Mouse (Mus musculus) liver, postnatal 0 days (tissue): ENCODE data around the gene Fzr1. TPM values are rescaled to one million over a fixed set of nuclear protein-coding genes. Genes with fewer than 3 reads are reported as not detected.
A peak's percentile ranks its signal among the peaks of the same experiment; 100 is the strongest.

Source experiments
- ATAC-seq: fragments of 200-750 bp; cut with Nextera tagmentation; 2 replicates; pipeline ENCODE4 v1.8.0; 2017; ENCODE audit warnings: mild to moderate bottlenecking, moderate library complexity
- DNase-seq: peaks from one replicate; pipeline ENCODE4 v3.0.0-alpha.2; 2016
- H3K27ac ChIP-seq: fragments of 300-500 bp; sonication (generic); 2 replicates; pipeline ENCODE4 v1.5.1; 2014; ENCODE audit warnings: antibody characterized with exemption, moderate library complexity, mild to moderate bottlenecking, low read depth
- H3K27me3 ChIP-seq: fragments of 300-500 bp; sonication (generic); 2 replicates; pipeline ENCODE4 v1.6.1; 2014; ENCODE audit warnings: low read length, control low read depth, mixed read lengths; ENCODE audit not compliant: insufficient read depth
- H3K36me3 ChIP-seq: fragments of 300-500 bp; sonication (generic); replicated peaks from 2 replicates; pipeline ENCODE4 v1.6.1; 2014; ENCODE audit warnings: mild to moderate bottlenecking, control low read depth, low read length, moderate library complexity, mixed read lengths; ENCODE audit not compliant: insufficient read depth
- H3K4me1 ChIP-seq: fragments of 300-500 bp; sonication (generic); 2 replicates; pipeline ENCODE4 v1.6.1; 2014; ENCODE audit warnings: antibody characterized with exemption, mild to moderate bottlenecking, control low read depth; ENCODE audit not compliant: insufficient read depth
- H3K4me2 ChIP-seq: fragments of 300-500 bp; sonication (generic); 2 replicates; pipeline ENCODE4 v1.6.1; 2014; ENCODE audit warnings: low read depth, mild to moderate bottlenecking, low read length, moderate library complexity, mixed read lengths
- H3K4me3 ChIP-seq: fragments of 300-500 bp; sonication (generic); 2 replicates; pipeline ENCODE4 v1.5.1; 2014; ENCODE audit warnings: low read depth, low read length
- H3K9ac ChIP-seq: fragments of 300-500 bp; sonication (generic); replicated peaks from 2 replicates; pipeline ENCODE4 v1.6.1; 2014; ENCODE audit warnings: mild to moderate bottlenecking, moderate library complexity
- H3K9me3 ChIP-seq: fragments of 300-500 bp; sonication (generic); 2 replicates; pipeline ENCODE4 v1.6.1; 2016; ENCODE audit warnings: mild to moderate bottlenecking, control low read depth, low read length, mixed read lengths
- CTCF ChIP-seq: sonication (generic); IDR thresholded peaks from 2 replicates; pipeline ENCODE4 v1.5.1; 2016; ENCODE audit warnings: antibody characterized with exemption, low read depth
- EP300 ChIP-seq: IDR thresholded peaks from 2 replicates; pipeline ENCODE4 v1.6.1; 2016; ENCODE audit warnings: antibody characterized with exemption, low read depth, mild to moderate bottlenecking
- WGBS: fragments of 180-500 bp; shearing (Covaris S2); extraction: QIAGEN DNeasy Blood & Tissue Kit; methylation state at CpG from one replicate; pipeline ENCODE4 v1.1.7; 2014; ENCODE audit not compliant: insufficient replicate concordance; 5-methylcytosine and 5-hydroxymethylcytosine counted together
- polyA plus RNA-seq: library from polyadenylated mRNA; unstranded; fragments of >200 nt; fragmentation: Nextera tagmentation; extraction: Ambion mirVana; gene quantifications from 2 replicates; pipeline ENCODE4 v1.2.1, GENCODE M21; 2015

The Fzr1 gene
- polyA plus RNA-seq, 1 experiment from 2014 or later = 69.7 TPM

DNA sequence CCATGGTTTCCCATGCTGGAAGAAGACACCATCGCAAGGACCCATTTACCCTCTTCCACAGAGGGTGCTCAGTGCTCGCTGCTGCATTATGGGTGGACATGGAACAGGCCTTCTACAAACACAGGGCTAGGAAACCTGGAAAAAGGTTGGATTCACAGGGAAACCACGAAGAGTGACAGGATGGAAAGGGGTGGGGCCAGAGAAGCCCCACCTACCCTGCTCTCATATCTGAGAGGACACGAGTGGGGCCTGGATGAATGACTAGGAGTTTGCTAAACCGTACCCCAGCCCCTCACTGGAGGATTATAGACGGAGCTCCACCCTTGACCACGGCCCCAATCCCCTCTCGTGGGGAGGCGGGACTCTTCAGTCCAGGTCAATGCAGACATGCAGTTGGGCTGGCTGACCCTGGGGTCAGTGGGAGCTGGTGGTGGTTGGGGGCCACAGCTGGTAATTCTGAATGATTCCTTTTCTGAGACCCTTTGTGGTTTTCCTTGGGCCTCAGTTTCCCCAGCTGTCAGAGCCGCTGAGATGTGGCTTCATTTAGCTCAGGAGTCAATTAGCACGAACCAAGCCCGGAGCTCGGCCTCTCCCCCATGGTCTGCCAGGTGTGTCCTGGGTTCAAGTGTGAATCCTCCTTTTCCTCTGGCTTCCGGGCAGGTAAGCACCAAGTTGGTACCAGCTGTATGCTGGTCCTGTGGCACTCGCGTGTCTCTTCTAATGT lies 34.4 kb upstream of the Fzr1 start:
- ATAC-seq = no peak
- WGBS = 66% methylated on average over 16 of the region's 16 CpGs
- no peaks in the 10 kb centered on the region for H3K9me3 ChIP-seq
- H3K4me3 ChIP-seq = no peak overlapping the region
- DNase-seq = no peak
- no peak overlapping the region for H3K9ac ChIP-seq
- H3K4me1 ChIP-seq = peaks cover 81% of the 10 kb centered on the region
- H3K27me3 ChIP-seq = peaks cover 4% of the 10 kb centered on the region; the same call in 1 of the 2 replicates
- H3K36me3 ChIP-seq = no peaks in the 10 kb centered on the region; the same call in 1 of the 2 replicates
- peak overlapping the region; percentile 70 for H3K27ac ChIP-seq
- H3K4me2 ChIP-seq = no peak overlapping the region
- TF ChIP-seq EP300 (no peak), CTCF (no peak)

DNA sequence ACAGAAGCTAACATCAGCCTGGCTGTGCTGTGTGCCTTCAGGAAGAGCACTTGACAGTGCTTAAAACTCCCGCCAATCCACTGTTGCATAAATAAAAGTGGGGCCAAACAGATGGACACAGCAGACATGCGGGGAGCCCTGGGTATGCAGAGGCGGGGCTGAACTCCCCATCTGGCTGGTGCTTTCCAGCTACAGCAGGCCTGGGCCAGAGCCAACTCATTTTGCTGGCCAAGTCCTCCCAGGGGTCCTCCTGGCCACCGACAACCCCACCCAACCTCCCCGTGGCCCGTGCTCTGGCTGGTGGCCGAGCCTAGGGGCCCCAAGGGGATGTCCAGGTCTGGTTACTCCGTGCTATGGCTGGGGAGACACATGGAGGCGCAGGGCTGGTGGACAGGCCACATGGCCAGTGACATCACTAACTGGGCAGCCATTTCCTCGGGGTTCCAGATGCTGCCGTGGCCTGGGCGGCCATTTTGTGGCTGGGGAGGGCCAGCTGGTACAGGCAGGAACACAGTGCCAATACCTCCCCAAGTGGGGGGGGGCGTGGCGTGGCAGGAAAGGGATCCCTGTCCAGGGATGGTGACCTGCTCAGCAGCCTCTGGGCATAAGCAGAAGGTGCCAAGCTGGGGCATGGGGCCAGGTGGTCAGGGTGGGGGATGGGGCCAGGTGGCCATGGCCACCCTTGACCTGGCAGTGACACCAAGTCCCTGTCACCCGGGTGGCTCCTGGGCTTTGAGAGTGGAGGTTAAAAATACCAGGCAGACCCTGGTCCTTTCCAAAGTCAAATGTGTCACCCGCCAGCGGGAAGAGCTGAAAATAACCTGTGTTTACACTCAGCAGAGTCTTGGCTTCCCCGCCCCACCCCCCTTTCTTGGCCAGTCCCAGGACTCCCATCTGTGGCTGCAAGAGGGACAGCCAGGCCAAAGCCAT lies 33.4 kb upstream of the Fzr1 start:
- 66% methylated on average over 18 of the region's 18 CpGs for WGBS
- ATAC-seq (no peak), DNase-seq (no peak)
- H3K9ac ChIP-seq = no peak overlapping the region
- peaks cover 4% of the 10 kb centered on the region; the same call in 1 of the 2 replicates for H3K36me3 ChIP-seq
- no peak overlapping the region for H3K4me2 ChIP-seq
- no peak overlapping the region for H3K4me3 ChIP-seq
- H3K4me1 ChIP-seq = peaks cover 83% of the 10 kb centered on the region
- no peak for TF ChIP-seq EP300
- TF ChIP-seq CTCF = no peak
- no peaks in the 10 kb centered on the region for H3K9me3 ChIP-seq
- H3K27me3 ChIP-seq = peaks cover 4% of the 10 kb centered on the region; the same call in 1 of the 2 replicates
- peak overlapping the region; percentile 70 for H3K27ac ChIP-seq

DNA sequence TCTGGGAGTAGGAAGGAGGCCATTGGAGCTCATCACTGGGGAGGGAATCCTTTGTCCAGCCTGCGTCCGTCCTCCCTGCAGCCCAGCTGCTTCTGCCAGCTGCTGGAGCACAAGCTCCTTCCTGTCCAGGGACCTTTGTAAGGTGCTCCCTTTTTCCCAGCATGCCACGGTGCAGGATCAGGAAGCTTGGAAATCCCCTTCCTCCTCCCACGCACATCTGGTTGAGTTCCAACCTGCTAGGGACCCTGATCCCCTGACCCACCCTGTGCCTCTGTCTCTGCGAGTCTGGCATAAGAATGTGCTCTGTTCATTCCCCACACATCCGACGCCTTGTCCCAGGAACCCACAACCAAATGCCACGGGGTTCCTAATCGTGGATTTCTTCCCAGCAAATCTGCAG lies 32.7 kb upstream of the Fzr1 start:
- no peak overlapping the region for H3K9ac ChIP-seq
- 73% methylated on average over 9 of the region's 9 CpGs for WGBS
- H3K9me3 ChIP-seq = no peaks in the 10 kb centered on the region
- ATAC-seq = no peak
- no peak for TF ChIP-seq CTCF
- TF ChIP-seq EP300 = no peak
- H3K4me1 ChIP-seq = peaks cover 78% of the 10 kb centered on the region
- H3K36me3 ChIP-seq = peaks cover 4% of the 10 kb centered on the region; the same call in 1 of the 2 replicates
- no peak for DNase-seq
- no peak overlapping the region for H3K4me2 ChIP-seq
- no peak overlapping the region for H3K4me3 ChIP-seq
- H3K27me3 ChIP-seq = peaks cover 4% of the 10 kb centered on the region; the same call in 1 of the 2 replicates
- peak overlapping the region; percentile 70 for H3K27ac ChIP-seq

- Histone ChIP-seq H3K4me2 (no peak overlapping the region), H3K9ac (no peak overlapping the region), H3K9me3 (no peaks in the 10 kb centered on the region), H3K4me1 (peaks cover 78% of the 10 kb centered on the region), H3K27ac (peak overlapping the region; percentile 64; the same call in 1 of the 2 replicates), H3K4me3 (no peak overlapping the region), H3K36me3 (peaks cover 6% of the 10 kb centered on the region; the same call in 1 of the 2 replicates), H3K27me3 (peaks cover 4% of the 10 kb centered on the region; the same call in 1 of the 2 replicates)
- ATAC-seq (no peak), DNase-seq (no peak)
- TF ChIP-seq CTCF = no peak
- TF ChIP-seq EP300 = no peak
- 25% methylated on average over 4 of the region's 4 CpGs for WGBS
Observed at GRCm38 (mm10) chr10:81410350-81410749, 32.0 kb upstream of the Fzr1 start.

GRCm38 (mm10) chr10:81409330-81409729 lies 31.0 kb upstream of the Fzr1 start:
- H3K4me2 ChIP-seq = no peak overlapping the region
- peaks cover 4% of the 10 kb centered on the region; the same call in 1 of the 2 replicates for H3K27me3 ChIP-seq
- ATAC-seq = no peak
- H3K4me3 ChIP-seq = no peak overlapping the region
- H3K9ac ChIP-seq = 0 out of 2 replicates have a peak overlapping the region, but pooled peaks have one; percentile 1
- no peaks in the 10 kb centered on the region for H3K9me3 ChIP-seq
- peak overlapping the region; percentile 64 for H3K27ac ChIP-seq
- TF ChIP-seq CTCF (no peak), EP300 (no peak)
- no peak for DNase-seq
- peaks cover 10% of the 10 kb centered on the region; the same call in 1 of the 2 replicates for H3K36me3 ChIP-seq
- H3K4me1 ChIP-seq = peaks cover 68% of the 10 kb centered on the region
- 18% methylated on average over 8 of the region's 8 CpGs for WGBS
